Mouse (Mus musculus) monocyte, adult 5-6 weeks (primary cell): ENCODE results near the gene Ube2h. TPM values are rescaled to one million over a fixed set of nuclear protein-coding genes. Genes with fewer than 3 reads are reported as not detected.

ENCODE experiments used
- ATAC-seq: fragments of 153-309, 156-312 bp; replicated peaks from 2 replicates; pipeline ENCODE4 v1.8.0; 2017; ENCODE audit warnings: mild to moderate bottlenecking; ENCODE audit not compliant: low TSS enrichment, insufficient number of reproducible peaks, severe bottlenecking, poor library complexity, low FRiP score
- total RNA-seq: library from RNA; stranded (forward); fragments of 200-1000, 200-491, 200-594 nt; gene quantifications from 3 replicates; pipeline ENCODE4 v1.2.3, GENCODE M21; 2017

Gene Ube2h
- total RNA-seq, 1 experiment from 2014 or later = 69.4 TPM

GRCm38 (mm10) chr6:30257962-30258361, 46.4 kb downstream of the Ube2h start:
- no peak for ATAC-seq

GRCm38 (mm10) chr6:30255846-30256245, 48.5 kb downstream of the Ube2h start:
- no peak for ATAC-seq

DNA sequence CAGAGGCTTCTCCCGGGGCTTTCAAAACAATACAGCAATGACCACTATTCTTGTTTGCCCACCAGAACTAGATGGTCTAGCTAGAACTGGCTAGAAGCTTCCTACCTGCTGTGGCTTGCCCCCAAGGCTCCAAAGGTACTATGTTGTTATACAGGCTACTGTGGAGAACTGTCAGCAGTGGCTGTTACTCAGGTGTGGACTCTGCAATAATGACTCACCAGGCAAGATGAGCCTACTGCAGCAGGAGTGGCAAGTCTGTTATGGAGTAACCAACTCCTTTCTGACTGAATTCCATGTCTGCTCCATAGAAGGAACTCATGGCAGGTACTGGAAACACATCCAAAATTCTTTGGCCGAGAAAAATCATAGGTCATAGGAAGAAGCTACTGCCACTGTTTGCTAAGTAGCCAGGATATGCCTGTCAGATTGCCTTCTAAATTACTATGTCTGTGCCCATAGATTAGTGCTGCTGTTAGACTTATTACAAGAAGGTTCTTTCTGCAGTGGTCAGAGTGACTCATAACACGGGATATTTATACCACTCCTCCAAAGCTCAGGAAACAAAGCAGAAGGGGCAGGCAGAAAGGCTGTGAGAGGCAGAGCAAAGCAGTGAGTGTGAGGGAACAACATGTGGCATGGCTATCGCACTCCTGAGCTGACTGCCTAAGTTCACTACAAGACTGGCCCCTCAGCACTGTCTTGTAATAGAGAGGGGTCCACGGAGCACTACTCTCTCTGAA, 51.9 kb downstream of the Ube2h start:
- no peak for ATAC-seq

DNA sequence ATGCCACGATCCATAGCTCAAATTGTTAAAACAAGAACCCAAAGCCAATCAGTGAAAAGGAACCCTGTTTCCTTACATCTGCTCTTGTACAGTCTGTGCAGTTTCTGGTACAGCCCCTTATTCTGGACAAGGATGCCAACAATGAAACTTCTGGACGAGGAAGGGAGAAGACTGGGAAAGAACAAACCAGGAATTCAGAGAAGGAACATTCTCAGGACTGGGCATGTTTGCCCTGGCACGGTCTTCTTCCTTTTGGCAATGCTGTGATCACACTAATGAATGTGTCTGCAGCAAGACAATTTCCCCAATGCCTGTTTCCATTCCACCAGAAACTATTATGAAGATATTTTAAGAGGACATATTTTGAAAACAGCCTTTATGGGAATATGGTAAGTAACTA, 55.6 kb downstream of the Ube2h start:
- ATAC-seq = no peak

DNA sequence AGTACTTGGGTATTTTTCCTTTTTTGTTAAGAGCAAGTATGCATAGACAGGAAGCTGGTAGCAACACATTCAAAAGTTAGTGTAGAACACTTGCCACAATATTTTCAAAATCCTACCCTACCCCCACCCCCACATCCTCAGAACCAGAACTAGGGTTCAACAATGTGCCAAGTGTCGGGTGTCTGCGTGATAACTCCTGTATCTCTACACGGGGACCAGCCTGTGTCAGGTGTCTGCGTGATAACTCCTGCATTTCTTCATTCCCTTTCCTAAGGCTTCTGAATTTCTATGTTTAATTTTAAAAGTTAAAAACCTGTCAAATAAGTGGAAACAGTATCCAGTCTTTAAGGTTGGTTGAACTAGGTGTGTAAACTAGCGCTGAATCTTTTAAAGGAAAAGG, 58.4 kb downstream of the Ube2h start:
- ATAC-seq = no peak

- no peak for ATAC-seq
Measured at GRCm38 (mm10) chr6:30245397-30245796, 58.9 kb downstream of the Ube2h start.

GRCm38 (mm10) chr6:30243347-30244007, 60.9 kb downstream of the Ube2h start:
- no peak for ATAC-seq

DNA sequence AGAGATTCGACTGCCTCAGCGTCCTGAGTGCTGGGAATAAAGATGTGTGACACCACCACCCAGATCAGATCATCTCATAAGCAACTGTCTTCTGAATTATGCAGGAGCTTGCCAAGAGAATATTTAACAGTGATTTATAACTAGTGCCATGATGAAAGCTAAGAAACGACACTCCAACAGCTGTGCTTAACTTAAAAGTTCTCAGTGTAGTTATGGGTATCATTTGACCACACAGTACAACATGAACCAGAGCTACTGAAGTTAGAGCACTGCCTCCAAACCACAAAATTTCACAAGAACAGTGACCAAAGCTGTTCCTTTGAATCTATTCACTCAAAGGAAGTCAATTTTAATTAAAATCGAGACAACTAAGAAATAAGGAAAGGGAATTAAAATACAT, 61.4 kb downstream of the Ube2h start:
- ATAC-seq = no peak

DNA sequence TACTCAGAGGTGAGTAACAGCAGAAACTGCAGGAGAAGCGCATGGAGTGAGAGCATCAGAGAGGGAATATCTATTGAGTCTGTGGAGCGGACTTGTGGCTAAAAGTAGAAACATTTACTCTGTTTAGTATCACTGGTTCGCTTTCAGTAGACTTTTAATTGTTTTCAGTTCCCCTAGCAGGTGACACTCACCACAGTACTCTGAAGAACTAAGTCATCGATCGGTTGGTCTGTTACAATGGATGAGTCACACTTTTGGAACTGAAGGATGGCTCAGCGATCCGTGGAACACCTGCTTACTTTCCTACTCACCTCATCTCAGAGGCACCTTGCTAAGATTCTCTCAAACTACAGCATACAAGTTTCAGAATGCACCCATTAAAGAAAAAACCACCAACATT, 64.2 kb downstream of the Ube2h start:
- ATAC-seq = no peak

- no peak for ATAC-seq
Measured at GRCm38 (mm10) chr6:30239207-30239606, 65.1 kb downstream of the Ube2h start.

DNA sequence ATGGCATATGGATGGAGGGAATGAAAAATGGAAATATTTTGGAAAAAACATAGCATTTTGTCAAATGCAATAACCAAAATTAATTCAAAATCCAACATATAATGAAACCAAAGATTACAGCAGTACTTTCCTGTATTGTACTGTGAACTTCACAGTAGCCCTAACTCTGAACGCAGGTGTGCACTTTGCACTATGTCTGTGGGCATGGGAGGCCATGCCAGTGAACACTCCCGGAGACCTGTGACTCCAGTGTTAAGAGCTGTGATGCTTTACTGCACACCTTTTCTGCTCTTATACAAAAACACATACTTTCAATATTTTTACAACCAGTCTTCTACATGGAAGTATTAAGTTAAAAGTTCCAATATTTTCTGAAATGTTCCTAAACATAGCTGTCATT, 66.3 kb downstream of the Ube2h start:
- no peak for ATAC-seq

DNA sequence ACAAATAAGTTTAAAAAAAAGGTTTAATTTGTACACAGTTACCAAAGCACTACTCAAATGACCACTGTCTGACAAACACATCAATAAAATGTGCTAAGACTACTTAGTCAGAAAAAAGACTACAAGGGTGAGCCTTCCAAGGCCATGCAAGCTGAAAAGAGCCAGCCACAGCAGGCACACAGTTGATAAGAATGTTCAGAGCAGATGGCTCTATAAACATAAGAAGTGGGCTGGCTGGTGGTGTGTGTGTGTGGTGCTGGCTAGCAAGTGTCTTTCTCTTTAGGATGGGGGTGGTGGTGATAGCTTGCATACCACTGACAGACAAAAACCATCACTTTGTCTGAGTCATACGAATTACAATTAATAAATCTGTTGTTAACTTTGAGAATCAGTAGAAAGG, 67.8 kb downstream of the Ube2h start:
- ATAC-seq = no peak

GRCm38 (mm10) chr6:30231758-30232293, 72.5 kb downstream of the Ube2h start:
- no peak for ATAC-seq

DNA sequence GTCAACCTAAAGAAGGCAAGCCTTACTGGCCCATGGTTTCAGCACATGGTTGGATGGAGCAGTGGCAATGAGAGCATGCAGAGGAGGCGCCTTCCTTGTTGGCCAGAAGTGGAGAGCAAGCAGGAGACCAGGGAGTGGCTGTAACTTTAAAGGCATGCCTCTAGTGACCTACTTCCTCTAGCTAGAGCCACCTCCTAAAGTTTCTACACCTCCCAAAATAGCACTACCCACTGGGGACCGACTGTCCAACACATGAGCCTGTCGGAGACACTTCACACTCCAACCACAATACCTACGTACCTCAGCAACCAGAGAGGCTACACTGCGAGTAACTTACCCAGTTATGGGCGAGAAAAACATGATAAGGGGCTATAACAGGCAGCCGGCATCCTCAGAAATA, 74.1 kb downstream of the Ube2h start:
- ATAC-seq = peak; percentile 85

DNA sequence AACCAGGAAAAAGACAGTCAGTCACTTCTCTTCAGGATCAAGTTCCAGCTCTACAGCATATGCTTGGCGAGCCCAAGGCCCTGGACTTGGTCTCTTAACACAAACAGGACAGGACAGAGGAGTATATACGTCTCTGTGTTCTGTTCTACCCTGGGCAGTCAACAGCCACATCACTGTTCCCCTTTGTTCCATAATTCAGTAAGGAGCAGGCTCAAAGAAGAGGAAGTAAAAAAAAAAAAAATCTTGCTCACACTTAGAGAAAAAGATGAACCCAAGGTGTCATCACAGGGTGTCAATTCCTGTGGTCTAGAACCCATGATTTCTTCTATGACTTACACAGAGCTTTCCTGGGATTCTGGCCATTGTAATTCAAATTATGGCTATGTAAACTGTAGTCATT, 75.4 kb downstream of the Ube2h start:
- peak; percentile 48 for ATAC-seq

GRCm38 (mm10) chr6:30228353-30228752, 76.0 kb downstream of the Ube2h start:
- no peak; the same call in 1 of the 2 replicates for ATAC-seq

- no peak for ATAC-seq
Measured at GRCm38 (mm10) chr6:30226971-30227700, 77.2 kb downstream of the Ube2h start.

DNA sequence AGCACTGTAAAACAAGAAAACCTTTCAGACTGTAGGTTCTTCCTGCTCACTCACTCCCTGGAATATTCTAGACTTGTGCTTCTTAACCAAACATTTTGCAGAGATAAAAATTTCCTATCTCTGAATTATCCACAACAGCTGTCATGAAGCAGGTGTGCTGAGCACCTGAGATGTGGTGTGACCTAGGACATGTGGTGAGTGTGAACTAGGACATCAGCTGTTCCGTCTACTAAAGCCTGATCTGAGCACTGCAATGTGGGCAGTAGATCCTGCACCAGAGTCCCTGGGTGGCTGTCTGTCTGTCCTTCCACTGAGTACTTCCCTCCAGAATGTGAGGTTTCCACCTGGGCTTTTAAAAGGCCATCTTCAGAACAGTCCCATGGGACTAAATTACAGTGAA, 79.6 kb downstream of the Ube2h start:
- no peak for ATAC-seq

DNA sequence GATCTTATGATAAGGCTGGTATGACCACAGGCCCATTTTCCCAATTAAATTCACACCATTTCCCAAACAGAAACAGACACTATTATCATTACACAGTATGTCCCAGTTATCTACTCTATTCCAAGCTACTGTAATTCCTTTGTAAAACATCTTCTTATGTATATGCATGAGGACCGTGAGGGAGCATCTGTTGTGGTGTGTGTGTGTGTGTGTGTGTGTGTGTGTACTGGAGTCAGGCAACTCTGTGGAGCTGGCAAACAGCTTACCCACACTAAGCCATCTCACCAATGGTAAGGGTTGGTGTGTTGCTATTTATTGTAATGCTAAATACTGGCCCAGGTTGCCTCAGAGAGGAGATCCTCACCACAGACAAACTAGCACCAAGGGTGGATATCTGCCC, 82.0 kb downstream of the Ube2h start:
- no peak for ATAC-seq

DNA sequence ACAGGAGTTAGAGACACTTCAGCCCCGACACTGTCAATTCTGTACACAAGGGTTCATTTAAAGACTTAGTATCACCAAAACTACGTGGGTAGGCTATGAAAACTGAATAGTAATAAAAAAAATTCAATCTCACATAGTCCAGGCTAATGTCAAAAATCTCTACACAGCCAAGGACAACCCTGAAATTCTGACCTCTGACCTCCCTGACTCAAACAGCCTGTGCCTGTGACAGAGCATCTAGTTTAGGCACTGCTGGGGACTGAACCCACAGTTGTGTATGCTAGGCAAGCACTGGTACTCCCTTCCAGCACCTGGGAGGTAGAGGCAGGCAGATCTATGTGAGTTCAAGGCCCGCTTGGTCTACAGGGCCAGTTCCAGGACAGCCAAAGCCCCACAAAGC, 86.8 kb downstream of the Ube2h start:
- ATAC-seq = no peak
